Mouse (Mus musculus) embryonic stem cell, embryonic (primary cell): ENCODE results near the gene Htra3.

Source experiments
- CTCF ChIA-PET, 4 experiments: fragments of 300-600 bp in 2 of 4; fragments of 350-600 bp in 2 of 4; sonication (Branson Sonifier 250); formaldehyde crosslinking; loops; one replicate each; lab custom pipeline; 2022; ENCODE audit warnings: inconsistent platforms in 2 of 4; lab: Charles Lee
- POLR2A ChIA-PET, 4 experiments: fragments of 300-600 bp in 2 of 4; fragments of 350-600 bp in 2 of 4; sonication (Branson Sonifier 250); formaldehyde crosslinking; loops; one replicate each; lab custom pipeline; 2022; ENCODE audit warnings: antibody characterized with exemption in 4 of 4, inconsistent platforms in 1 of 4; lab: Charles Lee

The Htra3 gene

GRCm38 (mm10) chr5:35621114-35621513 lies 58.5 kb downstream of the Htra3 start:
- POLR2A ChIA-PET = interaction anchor here in 2 of 4 experiments (1.2 to 1.3 kb wide), 2 partner anchors 12 to 50 kb away, joined by 3 read pairs; no protein-coding TSS in a partner anchor
- CTCF ChIA-PET = interaction anchor here in 3 of 4 experiments (0.9 to 1.2 kb wide), 3 partner anchors 25 to 174 kb away, joined by 3 to 4 read pairs (median 3); no protein-coding TSS in a partner anchor

- ChIA-PET CTCF (interaction anchor here in 2 of 4 experiments (0.7 to 1.6 kb wide), 2 partner anchors 21 to 1572 kb away, joined by 3 to 4 read pairs; no protein-coding TSS in a partner anchor), POLR2A (interaction anchor here in 1 of 4 experiments (0.6 to 0.7 kb wide), 2 partner anchors 24 to 47 kb away, joined by 3 to 4 read pairs; no protein-coding TSS in a partner anchor)
These were observed 62.6 kb downstream of the Htra3 start for GRCm38 (mm10) chr5:35616943-35617342.

- CTCF ChIA-PET = no interaction called here
- POLR2A ChIA-PET = no interaction called here
These were observed 66.9 kb downstream of the Htra3 start for GRCm38 (mm10) chr5:35612722-35613121.

- CTCF ChIA-PET = interaction anchor here in 3 of 4 experiments (0.6 to 1.3 kb wide), 4 partner anchors 11 to 1792 kb away, joined by 3 read pairs; no protein-coding TSS in a partner anchor
- POLR2A ChIA-PET = interaction anchor here in 3 of 4 experiments (0.8 to 2.3 kb wide), 5 partner anchors 14 to 41 kb away, joined by 3 to 8 read pairs (median 3); partner anchors contain the start of gene Trmt44 (in 1 of the 3)
These were observed 67.7 kb downstream of the Htra3 start for GRCm38 (mm10) chr5:35611900-35612299.

GRCm38 (mm10) chr5:35611170-35611569 lies 68.4 kb downstream of the Htra3 start:
- ChIA-PET POLR2A (interaction anchor here in 3 of 4 experiments (0.8 to 2.3 kb wide), 5 partner anchors 13 to 36 kb away, joined by 3 to 8 read pairs (median 3); partner anchors contain the start of gene Trmt44 (in 1 of the 3)), CTCF (interaction anchor here in 3 of 4 experiments (0.5 to 2.0 kb wide), 6 partner anchors 12 to 1194 kb away, joined by 3 to 7 read pairs (median 4); no protein-coding TSS in a partner anchor)

GRCm38 (mm10) chr5:35610381-35610780 lies 69.2 kb downstream of the Htra3 start:
- CTCF ChIA-PET = interaction anchor here in 3 of 4 experiments (0.5 to 2.3 kb wide), 10 partner anchors 14 to 189 kb away, joined by 3 to 16 read pairs (median 4); partner anchors contain the start of gene Acox3 (in 1 of the 3)

GRCm38 (mm10) chr5:35609971-35610370 lies 69.6 kb downstream of the Htra3 start:
- CTCF ChIA-PET = interaction anchor here in 3 of 4 experiments (0.5 to 2.3 kb wide), 12 partner anchors 14 to 1209 kb away, joined by 3 to 16 read pairs (median 4); partner anchors contain the start of gene Acox3 (in 1 of the 3)
- POLR2A ChIA-PET = interaction anchor here (0.8 to 3.0 kb wide), 16 partner anchors 12 to 241 kb away, joined by 3 to 9 read pairs (median 4); partner anchors contain the start of genes Trmt44 (in 2 of the 4), Ablim2 (in 1 of the 4) and Acox3 (in 1 of the 4)

More at GRCm38 (mm10) chr5:35610381-35610780, 69.2 kb downstream of the Htra3 start:
- POLR2A ChIA-PET = interaction anchor here in 3 of 4 experiments (0.8 to 3.0 kb wide), 7 partner anchors 13 to 214 kb away, joined by 3 to 9 read pairs (median 4); partner anchors contain the start of gene Trmt44 (in 2 of the 3)

GRCm38 (mm10) chr5:35609381-35609780 lies 70.2 kb downstream of the Htra3 start:
- ChIA-PET POLR2A (interaction anchor here (0.7 to 3.0 kb wide), 18 partner anchors 12 to 242 kb away, joined by 3 to 9 read pairs (median 4); partner anchors contain the start of genes Trmt44 (in 3 of the 4), Ablim2 (in 1 of the 4) and Acox3 (in 1 of the 4)), CTCF (interaction anchor here (0.5 to 2.3 kb wide), 14 partner anchors 13 to 1208 kb away, joined by 3 to 16 read pairs (median 4); partner anchors contain the start of gene Acox3 (in 1 of the 4))

GRCm38 (mm10) chr5:35608559-35608958 lies 71.0 kb downstream of the Htra3 start:
- ChIA-PET CTCF (interaction anchor here in 3 of 4 experiments (1.0 to 2.3 kb wide), 8 partner anchors 13 to 250 kb away, joined by 3 to 16 read pairs (median 4); no protein-coding TSS in a partner anchor), POLR2A (interaction anchor here in 3 of 4 experiments (0.8 to 3.0 kb wide), 9 partner anchors 13 to 243 kb away, joined by 3 to 9 read pairs (median 4); partner anchors contain the start of gene Trmt44 (in 1 of the 3))

- POLR2A ChIA-PET = interaction anchor here in 1 of 4 experiments (0.8 to 3.0 kb wide), 3 partner anchors 12 to 33 kb away, joined by 3 to 9 read pairs (median 7); partner anchors contain the start of gene Trmt44
- CTCF ChIA-PET = interaction anchor here in 2 of 4 experiments (0.7 to 1.5 kb wide), 2 partner anchors 12 kb away, joined by 3 to 4 read pairs; no protein-coding TSS in a partner anchor
These were observed 71.8 kb downstream of the Htra3 start for GRCm38 (mm10) chr5:35607784-35608183.

- ChIA-PET CTCF (interaction anchor here in 3 of 4 experiments (1.0 to 4.1 kb wide), 4 partner anchors 11 to 107 kb away, joined by 3 to 22 read pairs (median 4); no protein-coding TSS in a partner anchor), POLR2A (interaction anchor here in 1 of 4 experiments (0.7 to 1.4 kb wide), 2 partner anchors 9 to 648 kb away, joined by 3 to 5 read pairs; no protein-coding TSS in a partner anchor)
These were observed 72.8 kb downstream of the Htra3 start for GRCm38 (mm10) chr5:35606800-35607199.

- ChIA-PET CTCF (interaction anchor here in 3 of 4 experiments (0.9 to 4.1 kb wide), 5 partner anchors 10 to 109 kb away, joined by 3 to 22 read pairs (median 4); no protein-coding TSS in a partner anchor), POLR2A (no interaction called here)
These were observed 74.2 kb downstream of the Htra3 start for GRCm38 (mm10) chr5:35605355-35605754.
